Comparison of ENCODE assay signal across 7 mouse cellular contexts in genomic region chr11:98729119-98729588, GRCm38 (mm10). TPM values are rescaled to one million over a fixed set of nuclear protein-coding genes. Genes with fewer than 3 reads are reported as not detected.
DNase-seq lines count a peak whose midpoint lies in the region; ATAC-seq lines count a peak whose summit lies in the region.

Gene Med24, minus strand, starts transcription at chr11:98729435.

- peak; percentile 70 for DNase-seq in adrenal gland, adult 18-20 months (ENCODE audit: low spot score in 2 of 2)
- DNase-seq in embryo, embryonic 10 days (ENCODE audit: low spot score): peak; percentile 97
- peak; percentile 63 for DNase-seq in gastrocnemius, postnatal 10 days
- DNase-seq in induced T-regulatory cell, adult 2 months (ENCODE audit: low read depth): peak; percentile 94
- peak; percentile 91 to 95 for DNase-seq in left cerebral cortex, adult 9 months (ENCODE audit: low spot score in 2 of 2)
- peak; percentile 86 for DNase-seq in skeletal muscle tissue, adult 2 months (ENCODE audit: low read depth, low spot score)

- peak; percentile 100 for ATAC-seq in megakaryocyte progenitor cell, adult 5-6 weeks (replicated peaks; ENCODE audit: poor library complexity)

RNA-seq across cellular contexts. Expression of gene Med24, which starts in this region (rescaled TPM):
- total RNA-seq in adrenal gland, adult 18-20 months (2021): 10 to 100 TPM; 46.1 to 49.2 TPM
- 10 to 100 TPM; 47.8 to 52.5 TPM for total RNA-seq in gastrocnemius, postnatal 10 days (2021)
- total RNA-seq in megakaryocyte progenitor cell, adult 5-6 weeks (2015): 28.7 and 30.9 TPM in 2 replicates
- total RNA-seq in megakaryocyte progenitor cell, adult 5-6 weeks (2017): 36.2 and 46.3 TPM in 2 replicates

Comparison
In these comparisons a context has a peak if more than half of its experiments do, and no peak if none do; other contexts are left out.
1. Peak in every context shown above with its lines: DNase-seq and ATAC-seq.